9 mouse cellular contexts compared by ENCODE assay signal in the genomic region with DNA sequence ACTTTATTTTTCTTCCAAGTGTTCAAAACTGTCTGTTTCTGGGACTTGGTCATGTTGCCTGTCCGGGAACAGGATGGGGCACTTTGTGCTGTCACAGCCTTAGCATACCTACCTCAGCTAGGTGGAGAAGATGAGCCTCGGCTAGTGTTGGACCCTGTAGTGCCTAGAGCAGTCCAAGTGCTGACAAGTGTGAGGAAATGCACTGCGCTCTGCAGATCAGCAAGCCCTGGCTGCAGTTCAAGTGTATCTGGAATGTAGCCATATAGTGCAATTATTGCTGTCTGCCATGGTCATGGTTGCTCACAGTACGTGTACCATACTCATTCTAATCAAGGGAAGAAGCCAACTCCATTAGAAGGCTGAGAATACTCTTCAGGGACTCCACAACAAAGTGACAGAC. TPM values are rescaled to one million over a fixed set of nuclear protein-coding genes. Genes with fewer than 3 reads are reported as not detected.
DNase-seq lines count a peak whose midpoint lies in the region; ATAC-seq and TF ChIP-seq lines count a peak whose summit lies in the region.
"Had no signal": no experiment of that assay in that cellular context is flagged by ENCODE, and none has a peak within 500 bp of the region (broad histone marks: within the 10 kb centered on the region; RNA-seq: fewer than 3 reads in every experiment).

No protein-coding gene starts in this region.

- H3K4me1 ChIP-seq in liver, postnatal 0 days (ENCODE audit: insufficient read depth) = no peaks in the 10 kb centered on the region

- WGBS in liver, postnatal 0 days (ENCODE audit: insufficient replicate concordance) = 63% methylated on average over 4 of the region's 4 CpGs

- no peak for TF ChIP-seq CTCF in liver, postnatal 0 days (IDR thresholded peaks at IDR 0.05; ENCODE audit: low read depth)

- no peak overlapping the region for H3K4me3 ChIP-seq in liver, postnatal 0 days (ENCODE audit: low read depth, low read length)

- no peak for ATAC-seq in liver, postnatal 0 days

- no peaks in the 10 kb centered on the region for H3K27me3 ChIP-seq in liver, postnatal 0 days (ENCODE audit: insufficient read depth, low read length)

- no peak overlapping the region for H3K9ac ChIP-seq in liver, postnatal 0 days (replicated peaks)

- peak; percentile 82 for DNase-seq in left cerebral cortex, postnatal 4 days
- DNase-seq in left cerebral cortex, adult 8-10 months (ENCODE audit: low spot score in 2 of 2) = no peak
- peak; percentile 70 for DNase-seq in adrenal gland, adult 8-10 months
- peak; percentile 75 to 89 for DNase-seq in cerebellum, postnatal 25 days
- DNase-seq in heart, postnatal 36 days = peak; percentile 63 to 77
- DNase-seq in retina, postnatal 7 days (ENCODE audit: low read depth, low spot score) = peak; percentile 4
- no peak for DNase-seq in liver, postnatal 0 days
- no peak for DNase-seq in right cerebral cortex, adult 2 months (ENCODE audit: low spot score in 2 of 2)

- H3K9me3 ChIP-seq in liver, postnatal 0 days (ENCODE audit: low read length) = no peaks in the 10 kb centered on the region

- intact Hi-C loops in left cerebral cortex, postnatal 4 days (cut with DNase I) = no loop called here
- intact Hi-C loops in heart, postnatal 36 days (cut with DNase I) = no loop called here

- no peak overlapping the region for H3K27ac ChIP-seq in liver, postnatal 0 days (ENCODE audit: low read depth)
- H3K27ac ChIP-seq: macrophage had no signal

- H3K36me3 ChIP-seq in liver, postnatal 0 days (replicated peaks; ENCODE audit: insufficient read depth, low read length) = peaks cover 70% of the 10 kb centered on the region

- no peak for TF ChIP-seq EP300 in liver, postnatal 0 days (IDR thresholded peaks at IDR 0.05; ENCODE audit: low read depth)

- no peak overlapping the region for H3K4me2 ChIP-seq in liver, postnatal 0 days (ENCODE audit: low read depth, low read length)

RNA-seq across cellular contexts. Expression of gene Iars2, which starts 44.5 kb away (rescaled TPM):
- 10 to 100 TPM; 28.8 to 29.8 TPM for total RNA-seq in left cerebral cortex, postnatal 4 days (2021)
- 10 to 100 TPM; 34.0 to 36.4 (median 35.2) TPM for total RNA-seq in left cerebral cortex, adult 8-10 months (2022)
- 100 to 1,000 TPM in 1 of 4 experiments, 10 to 100 TPM in 3; 83.5 to 101 (median 93.1) TPM for total RNA-seq in adrenal gland, adult 8-10 months (2022)
- total RNA-seq in heart, postnatal 36 days (2021) = 10 to 100 TPM; 81.2 to 83.4 TPM
- polyA plus RNA-seq in liver, postnatal 0 days (2015; fragmentation: Nextera tagmentation; extraction: Ambion mirVana) = 13.8 and 15.3 TPM in 2 replicates

RNA-seq across cellular contexts. Expression of gene Bpnt1, which starts 47.2 kb away (rescaled TPM):
- 10 to 100 TPM; 51.3 to 53.3 TPM for total RNA-seq in left cerebral cortex, postnatal 4 days (2021)
- total RNA-seq in left cerebral cortex, adult 8-10 months (2022) = 10 to 100 TPM; 66.3 to 80.0 (median 67.5) TPM
- total RNA-seq in adrenal gland, adult 8-10 months (2022) = 100 to 1,000 TPM in 2 of 4 experiments, 10 to 100 TPM in 2; 85.5 to 138 (median 102) TPM
- 10 to 100 TPM; 23.4 to 27.0 TPM for total RNA-seq in heart, postnatal 36 days (2021)
- polyA plus RNA-seq in liver, postnatal 0 days (2015; fragmentation: Nextera tagmentation; extraction: Ambion mirVana) = 21.7 TPM in 2 replicates

Comparison
In these comparisons a context has a peak if more than half of its experiments do, and no peak if none do; other contexts are left out.
1. DNase-seq: peak in left cerebral cortex, postnatal 4 days (single experiment), adrenal gland, adult 8-10 months (single experiment), cerebellum, postnatal 25 days (2 of 2), heart, postnatal 36 days (2 of 2) and retina, postnatal 7 days (single experiment); none in left cerebral cortex, adult 8-10 months (0 of 2), liver, postnatal 0 days (single experiment) and right cerebral cortex, adult 2 months (0 of 2).